Mouse (Mus musculus) intestine, postnatal 0 days (tissue): ENCODE data around the gene Ankzf1. TPM values are rescaled to one million over a fixed set of nuclear protein-coding genes. Genes with fewer than 3 reads are reported as not detected.

ENCODE experiments used
- ATAC-seq: fragments of 200-750 bp; cut with Nextera tagmentation; 2 replicates; pipeline ENCODE4 v1.8.0; 2017; ENCODE audit warnings: mild to moderate bottlenecking, moderate TSS enrichment, moderate library complexity
- H3K27ac ChIP-seq: fragments of 300-500 bp; sonication (generic); 2 replicates; pipeline ENCODE4 v1.5.1; 2014; ENCODE audit warnings: mild to moderate bottlenecking, low read depth, low read length, moderate library complexity
- H3K27me3 ChIP-seq: fragments of 300-500 bp; sonication (generic); replicated peaks from 2 replicates; pipeline ENCODE4 v1.6.1; 2014; ENCODE audit warnings: low read length, mixed read lengths; ENCODE audit not compliant: control insufficient read depth, insufficient read depth
- H3K36me3 ChIP-seq: fragments of 300-500 bp; sonication (generic); 2 replicates; pipeline ENCODE4 v1.6.1; 2014; ENCODE audit warnings: mild to moderate bottlenecking, moderate library complexity; ENCODE audit not compliant: control insufficient read depth, insufficient read depth
- H3K4me1 ChIP-seq: fragments of 300-500 bp; sonication (generic); replicated peaks from 2 replicates; pipeline ENCODE4 v1.6.1; 2014; ENCODE audit warnings: antibody characterized with exemption, low read length, mixed read lengths; ENCODE audit not compliant: control insufficient read depth, insufficient read depth
- H3K4me2 ChIP-seq: fragments of 300-500 bp; sonication (generic); replicated peaks from 2 replicates; pipeline ENCODE4 v1.6.1; 2014; ENCODE audit warnings: low read depth, mild to moderate bottlenecking, moderate library complexity
- H3K4me3 ChIP-seq: fragments of 300-500 bp; sonication (generic); 2 replicates; pipeline ENCODE4 v1.5.1; 2014; ENCODE audit warnings: low read depth, low read length
- H3K9ac ChIP-seq: fragments of 300-500 bp; sonication (generic); 2 replicates; pipeline ENCODE4 v1.6.1; 2014; ENCODE audit warnings: mild to moderate bottlenecking, low read depth, low read length
- H3K9me3 ChIP-seq: fragments of 300-500 bp; sonication (generic); 2 replicates; pipeline ENCODE4 v1.6.1; 2016; ENCODE audit warnings: mixed run types; ENCODE audit not compliant: control insufficient read depth
- CTCF ChIP-seq: sonication (generic); IDR thresholded peaks from 2 replicates; pipeline ENCODE4 v1.5.1; 2016; ENCODE audit warnings: low read depth, mild to moderate bottlenecking, control low read depth, antibody characterized with exemption, moderate library complexity
- WGBS: fragments of 180-500 bp; shearing (Covaris S2); extraction: QIAGEN DNeasy Blood & Tissue Kit; methylation state at CpG from one replicate; pipeline ENCODE4 v1.1.7; 2014; 5-methylcytosine and 5-hydroxymethylcytosine counted together
- polyA plus RNA-seq: library from polyadenylated mRNA; unstranded; fragments of >200 nt; fragmentation: Nextera tagmentation; extraction: Ambion mirVana; gene quantifications from 2 replicates; pipeline ENCODE4 v1.2.1, GENCODE M21; 2015

Gene Ankzf1
- polyA plus RNA-seq, 1 experiment from 2014 or later: 10.7 TPM

GRCm38 (mm10) chr1:75155837-75156236 is 36.1 kb upstream of the Ankzf1 start:
- H3K9ac ChIP-seq: no peak overlapping the region
- TF ChIP-seq CTCF: no peak
- no peaks in the 10 kb centered on the region for H3K27me3 ChIP-seq
- no peak overlapping the region for H3K27ac ChIP-seq
- H3K36me3 ChIP-seq: no peaks in the 10 kb centered on the region
- H3K4me2 ChIP-seq: no peak overlapping the region
- H3K4me1 ChIP-seq: no peaks in the 10 kb centered on the region
- ATAC-seq: no peak
- 46% methylated on average over 3 of the region's 3 CpGs for WGBS
- no peaks in the 10 kb centered on the region for H3K9me3 ChIP-seq
- H3K4me3 ChIP-seq: no peak overlapping the region

- Histone ChIP-seq H3K9me3 (no peaks in the 10 kb centered on the region), H3K27me3 (no peaks in the 10 kb centered on the region), H3K27ac (no peak overlapping the region), H3K36me3 (no peaks in the 10 kb centered on the region), H3K4me1 (no peaks in the 10 kb centered on the region), H3K4me3 (no peak overlapping the region), H3K4me2 (no peak overlapping the region), H3K9ac (no peak overlapping the region)
- no peak for TF ChIP-seq CTCF
- ATAC-seq: no peak
Measured at GRCm38 (mm10) chr1:75158990-75159389, 33.0 kb upstream of the Ankzf1 start.

GRCm38 (mm10) chr1:75159540-75160255 is 32.3 kb upstream of the Ankzf1 start:
- no peak overlapping the region for H3K4me2 ChIP-seq
- H3K9ac ChIP-seq: no peak overlapping the region
- no peak overlapping the region for H3K27ac ChIP-seq
- H3K36me3 ChIP-seq: no peaks in the 10 kb centered on the region
- H3K4me1 ChIP-seq: no peaks in the 10 kb centered on the region
- WGBS: 61% methylated on average over 5 of the region's 5 CpGs
- TF ChIP-seq CTCF: no peak
- H3K27me3 ChIP-seq: no peaks in the 10 kb centered on the region
- no peak for ATAC-seq
- H3K4me3 ChIP-seq: no peak overlapping the region
- no peaks in the 10 kb centered on the region for H3K9me3 ChIP-seq

- TF ChIP-seq CTCF: no peak
- no peak for ATAC-seq
- Histone ChIP-seq H3K4me3 (no peak overlapping the region), H3K4me1 (no peaks in the 10 kb centered on the region), H3K4me2 (no peak overlapping the region), H3K9me3 (no peaks in the 10 kb centered on the region), H3K27ac (no peak overlapping the region), H3K36me3 (no peaks in the 10 kb centered on the region), H3K9ac (no peak overlapping the region), H3K27me3 (no peaks in the 10 kb centered on the region)
- 83% methylated on average over 4 of the region's 4 CpGs for WGBS
Measured at GRCm38 (mm10) chr1:75160256-75160617, 31.7 kb upstream of the Ankzf1 start.

GRCm38 (mm10) chr1:75168093-75168471 is 23.9 kb upstream of the Ankzf1 start:
- no peak overlapping the region for H3K27ac ChIP-seq
- no peak for TF ChIP-seq CTCF

GRCm38 (mm10) chr1:75168472-75169464 is 23.2 kb upstream of the Ankzf1 start, which contains the start of gene Zfand2b:
Gene Zfand2b (plus strand): TSS chr1:75168646.
- Histone ChIP-seq H3K9ac (peak within 1 kb of the TSS; percentile 69), H3K4me2 (peak within 1 kb of the TSS; percentile 68), H3K4me1 (peaks cover 7% of the 10 kb centered on the region; the same call in 1 of the 2 replicates), H3K36me3 (peaks cover 39% of the 10 kb centered on the region), H3K27ac (peak within 1 kb of the TSS; percentile 91), H3K9me3 (no peaks in the 10 kb centered on the region), H3K27me3 (no peaks in the 10 kb centered on the region), H3K4me3 (peak within 1 kb of the TSS; percentile 84)
- TF ChIP-seq CTCF: 0 out of 2 replicates have a peak, but pooled peaks have one; percentile 32
- WGBS: under 1% methylated on average over 59 of the region's 59 CpGs
- ATAC-seq: peak; percentile 99

More at GRCm38 (mm10) chr1:75168093-75168471, 23.9 kb upstream of the Ankzf1 start:
- H3K4me1 ChIP-seq: peaks cover 7% of the 10 kb centered on the region; the same call in 1 of the 2 replicates
- 0 out of 2 replicates have a peak, but pooled peaks have one; percentile 0 for ATAC-seq
- H3K9me3 ChIP-seq: no peaks in the 10 kb centered on the region
- H3K36me3 ChIP-seq: peaks cover 35% of the 10 kb centered on the region
- peak overlapping the region; percentile 68 for H3K4me2 ChIP-seq
- no peaks in the 10 kb centered on the region for H3K27me3 ChIP-seq
- WGBS: 9% methylated on average over 7 of the region's 7 CpGs
- H3K9ac ChIP-seq: peak overlapping the region; percentile 69; the same call in 1 of the 2 replicates
- H3K4me3 ChIP-seq: peak overlapping the region; percentile 84
